Mouse (Mus musculus) embryo, embryonic 11.5 days (tissue): Measurements from ENCODE around the gene Xkr7.

Experiments
- DNase-seq: peaks from one replicate; pipeline ENCODE4 v3.0.0-alpha.2; 2012; ENCODE audit warnings: low read depth, low spot score

Gene Xkr7

GRCm38 (mm10) chr2:153032973-153033372 is 1.3 kb downstream of the Xkr7 start:
- no peak for DNase-seq

- no peak for DNase-seq
These were observed 2.0 kb downstream of the Xkr7 start for GRCm38 (mm10) chr2:153033545-153034230.

GRCm38 (mm10) chr2:153036690-153037089 is 5.0 kb downstream of the Xkr7 start:
- DNase-seq: no peak

- DNase-seq: no peak
These were observed 12.2 kb downstream of the Xkr7 start for GRCm38 (mm10) chr2:153043886-153044285.

- no peak for DNase-seq
These were observed 14.2 kb downstream of the Xkr7 start for GRCm38 (mm10) chr2:153045884-153046299.

GRCm38 (mm10) chr2:153047828-153048465 is 16.3 kb downstream of the Xkr7 start:
- peak; percentile 32 for DNase-seq

GRCm38 (mm10) chr2:153049288-153049996 is 17.8 kb downstream of the Xkr7 start:
- DNase-seq: no peak

GRCm38 (mm10) chr2:153049997-153050358 is 18.3 kb downstream of the Xkr7 start:
- no peak for DNase-seq

GRCm38 (mm10) chr2:153051095-153051494 is 19.4 kb downstream of the Xkr7 start:
- no peak for DNase-seq

GRCm38 (mm10) chr2:153051537-153051936 is 19.9 kb downstream of the Xkr7 start:
- no peak for DNase-seq

- no peak for DNase-seq
These were observed 21.2 kb downstream of the Xkr7 start for GRCm38 (mm10) chr2:153052700-153053351.

- DNase-seq: no peak
These were observed 22.2 kb downstream of the Xkr7 start for GRCm38 (mm10) chr2:153053896-153054295.

GRCm38 (mm10) chr2:153055270-153055920 is 23.7 kb downstream of the Xkr7 start:
- no peak for DNase-seq

GRCm38 (mm10) chr2:153058365-153058764 is 26.7 kb downstream of the Xkr7 start:
- no peak for DNase-seq

- DNase-seq: no peak
These were observed 28.6 kb downstream of the Xkr7 start for GRCm38 (mm10) chr2:153060216-153060615.

GRCm38 (mm10) chr2:153063394-153063793 is 31.7 kb downstream of the Xkr7 start:
- no peak for DNase-seq

GRCm38 (mm10) chr2:153064190-153064970 is 32.7 kb downstream of the Xkr7 start:
- no peak for DNase-seq

- no peak for DNase-seq
These were observed 34.3 kb downstream of the Xkr7 start, which contains the start of gene Ccm2l for GRCm38 (mm10) chr2:153065747-153066508. Gene Ccm2l (plus strand): TSS chr2:153065955.

- no peak for DNase-seq
These were observed 35.3 kb downstream of the Xkr7 start for GRCm38 (mm10) chr2:153066991-153067390.
